Mouse (Mus musculus) lung, adult 2 months (tissue): Measurements from ENCODE around the gene Nav2.

Experiments
- CTCF ChIP-seq: fragments of 200-500 bp; IDR thresholded peaks from 2 replicates; pipeline ENCODE4 v1.5.1; 2011; ENCODE audit warnings: mild to moderate bottlenecking, low read length, control low read depth; ENCODE audit not compliant: insufficient read depth
- POLR2A ChIP-seq: fragments of 200-500 bp; IDR thresholded peaks from 2 replicates; pipeline ENCODE4 v1.6.1; 2011; ENCODE audit warnings: low read depth, mild to moderate bottlenecking, control low read depth, low read length, borderline replicate concordance; ENCODE audit errors: extremely low read depth

DNA sequence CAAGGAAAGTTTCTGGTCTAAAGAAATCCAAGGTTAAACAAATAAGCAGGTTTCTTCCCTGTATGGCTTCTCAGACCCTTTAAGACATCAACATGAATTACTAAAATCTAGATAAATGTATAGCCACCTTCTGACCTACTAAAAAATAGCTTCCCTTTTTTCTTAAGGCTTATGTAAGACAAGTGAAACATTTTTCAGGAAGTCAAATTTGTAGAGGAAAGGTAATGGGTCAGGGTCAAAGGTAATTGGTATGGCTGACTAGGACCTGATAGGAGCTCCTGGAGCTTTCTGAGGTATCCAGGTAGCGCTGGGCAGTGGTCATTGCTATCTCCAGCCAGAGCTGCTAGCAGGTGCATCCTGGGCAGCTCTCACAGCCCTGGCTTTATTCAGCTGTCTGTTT is 162.1 kb downstream of the Nav2 start:
- TF ChIP-seq POLR2A (no peak), CTCF (no peak)
